Mouse (Mus musculus) yolk sac, embryonic 10.5 days (tissue): Measurements from ENCODE around the gene Triobp.

ENCODE experiments used
- DNase-seq: peaks from one replicate; pipeline ENCODE4 v3.0.0-alpha.2; 2017; ENCODE audit warnings: low spot score

Triobp gene

GRCm38 (mm10) chr15:78926021-78926919 is 21.3 kb upstream of the Triobp start, which contains the start of gene Lgals1:
TSS of gene Lgals1 (plus strand) at chr15:78926725.
- DNase-seq, result peak; percentile 80

- no peak for DNase-seq
Observed at GRCm38 (mm10) chr15:78927021-78927787, 20.3 kb upstream of the Triobp start.

GRCm38 (mm10) chr15:78927788-78928457 is 19.6 kb upstream of the Triobp start:
- peak; percentile 91 for DNase-seq

GRCm38 (mm10) chr15:78928539-78928938 is 19.0 kb upstream of the Triobp start:
- DNase-seq, result no peak

- no peak for DNase-seq
Observed at GRCm38 (mm10) chr15:78930192-78930706, 17.3 kb upstream of the Triobp start.

GRCm38 (mm10) chr15:78930801-78931426 is 16.6 kb upstream of the Triobp start:
- DNase-seq, result no peak

- DNase-seq, result no peak
Observed at GRCm38 (mm10) chr15:78931577-78931976, 15.9 kb upstream of the Triobp start.

- peak; percentile 91 for DNase-seq
Observed at GRCm38 (mm10) chr15:78934784-78935320, 12.7 kb upstream of the Triobp start, which contains the start of gene Nol12. TSS of gene Nol12 (plus strand) at chr15:78934933.

- no peak for DNase-seq
Observed at GRCm38 (mm10) chr15:78936403-78936802, 11.1 kb upstream of the Triobp start.

- no peak for DNase-seq
Observed at GRCm38 (mm10) chr15:78937311-78937710, 10.2 kb upstream of the Triobp start.

- no peak for DNase-seq
Observed at GRCm38 (mm10) chr15:78937963-78938362, 9.6 kb upstream of the Triobp start.

GRCm38 (mm10) chr15:78940325-78940724 is 7.2 kb upstream of the Triobp start:
- no peak for DNase-seq

- DNase-seq, result peak; percentile 85
Observed at GRCm38 (mm10) chr15:78942663-78943062, 4.9 kb upstream of the Triobp start.

GRCm38 (mm10) chr15:78946232-78946631 is 1.3 kb upstream of the Triobp start:
- DNase-seq, result no peak

GRCm38 (mm10) chr15:78948152-78948725 is 715 bp downstream of the Triobp start:
- DNase-seq, result no peak

GRCm38 (mm10) chr15:78948883-78949282 is 1.4 kb downstream of the Triobp start:
- no peak for DNase-seq

- no peak for DNase-seq
Observed at GRCm38 (mm10) chr15:78955663-78956062, 8.1 kb downstream of the Triobp start.

- no peak for DNase-seq
Observed at GRCm38 (mm10) chr15:78956351-78956750, 8.8 kb downstream of the Triobp start.

- no peak for DNase-seq
Observed at GRCm38 (mm10) chr15:78957021-78957420, 9.5 kb downstream of the Triobp start.

- no peak for DNase-seq
Observed at GRCm38 (mm10) chr15:78959537-78959936, 12.0 kb downstream of the Triobp start.

GRCm38 (mm10) chr15:78960088-78960487 is 12.6 kb downstream of the Triobp start:
- DNase-seq, result no peak
